Mouse (Mus musculus) CH12.LX (cell line): ENCODE results near the gene Cacna2d2.
A peak's percentile ranks its signal among the peaks of the same experiment; 100 is the strongest.

Experiments used
- CTCF ChIP-seq, 2 experiments: IDR thresholded peaks in 1 of 2; conservative IDR thresholded peaks in 1 of 2; 2 replicates each; pipeline ENCODE4 v1.5.1; 2011 to 2012; ENCODE audit warnings: low read depth in 2 of 2, low read length in 2 of 2, improper control_type of control experiment in 1 of 2, inconsistent platforms in 1 of 2, mild to moderate bottlenecking in 1 of 2, moderate library complexity in 1 of 2
- EP300 ChIP-seq: IDR thresholded peaks from 2 replicates; pipeline ENCODE4 v1.6.1; 2011; ENCODE audit warnings: low read length, improper control_type of control experiment
- GABPA ChIP-seq: IDR thresholded peaks from 2 replicates; pipeline ENCODE4 v1.6.1; 2012; ENCODE audit warnings: low read depth, low read length, improper control_type of control experiment, inconsistent platforms; ENCODE audit not compliant: insufficient replicate concordance
- HCFC1 ChIP-seq: IDR thresholded peaks from 2 replicates; pipeline ENCODE4 v1.6.1; 2012; ENCODE audit warnings: low read depth, mild to moderate bottlenecking, inconsistent platforms, low read length, improper control_type of control experiment
- JUND ChIP-seq: conservative IDR thresholded peaks from 2 replicates; pipeline ENCODE4 v1.6.1; 2011; ENCODE audit warnings: low read depth, low read length, improper control_type of control experiment
- MAFK ChIP-seq: IDR thresholded peaks from 2 replicates; pipeline ENCODE4 v1.6.1; 2011; ENCODE audit warnings: low read length, improper control_type of control experiment; ENCODE audit not compliant: insufficient replicate concordance
- MYC ChIP-seq: IDR thresholded peaks from 2 replicates; pipeline ENCODE4 v1.6.1; 2011; ENCODE audit warnings: low read depth, mild to moderate bottlenecking, improper control_type of control experiment, low read length
- POLR2A ChIP-seq: IDR thresholded peaks from 2 replicates; pipeline ENCODE4 v1.6.1; 2011; ENCODE audit warnings: low read depth, mild to moderate bottlenecking, improper control_type of control experiment, low read length
- RCOR1 ChIP-seq: conservative IDR thresholded peaks from 2 replicates; pipeline ENCODE4 v1.6.1; 2012; ENCODE audit warnings: low read depth, mild to moderate bottlenecking, inconsistent platforms, low read length, improper control_type of control experiment

DNA sequence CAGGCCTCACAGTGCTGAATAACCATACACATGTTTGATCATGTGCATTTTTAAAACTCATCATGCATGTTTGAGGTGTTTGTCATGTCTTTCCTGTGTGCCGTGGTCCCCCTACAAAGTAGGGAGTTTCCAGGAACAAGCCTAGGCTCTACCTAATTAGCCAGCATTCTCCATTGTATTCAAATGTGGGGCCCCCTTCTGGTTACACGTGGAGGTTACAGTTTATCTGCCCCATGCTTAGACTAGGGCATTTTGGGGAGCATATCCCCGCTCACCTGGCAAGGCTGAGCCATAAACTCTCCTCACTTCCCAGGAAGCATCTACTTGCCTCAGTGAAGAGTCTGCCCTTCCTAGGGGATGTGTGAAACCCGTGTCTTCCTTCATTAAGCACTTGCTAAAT is 3.0 kb upstream of the Cacna2d2 start:
- TF ChIP-seq CTCF (conservative IDR thresholded peaks at IDR 0.05 in 1 of 2, IDR thresholded peaks at IDR 0.05 in 1 of 2; ENCODE audit: low read depth in 2 of 2, low read length in 2 of 2) (peak; percentile 11 to 52; a peak in 2 of 4 replicates), JUND (no peak), EP300 (no peak), POLR2A (no peak), MYC (no peak), GABPA (no peak), HCFC1 (no peak), RCOR1 (no peak), MAFK (no peak)
